Mouse (Mus musculus) adrenal gland, postnatal 36 days (tissue): Measurements from ENCODE around the gene Ppp2r5c. TPM values are rescaled to one million over a fixed set of nuclear protein-coding genes. Genes with fewer than 3 reads are reported as not detected.

ENCODE experiments used
- DNase-seq, 2 experiments: peaks; one replicate each; pipeline ENCODE4 v3.0.0; 2021; ENCODE audit warnings: mixed read lengths in 1 of 2
- total RNA-seq, 2 experiments: library from RNA; stranded (reverse); gene quantifications; 2 replicates each; pipeline ENCODE4 v1.2.3; 2021

The Ppp2r5c gene
- total RNA-seq, 2 experiments from 2014 or later, result 104 to 114 TPM

GRCm38 (mm10) chr12:110511201-110511600, 64.3 kb downstream of the Ppp2r5c start:
- DNase-seq, result no peak

GRCm38 (mm10) chr12:110511856-110512433, 65.0 kb downstream of the Ppp2r5c start:
- DNase-seq, result no peak

- DNase-seq, result no peak
Observed at GRCm38 (mm10) chr12:110512884-110513283, 66.0 kb downstream of the Ppp2r5c start.

- peak in 1 of 2 experiments; percentile 30 for DNase-seq
Observed at GRCm38 (mm10) chr12:110515676-110516075, 68.8 kb downstream of the Ppp2r5c start.

- DNase-seq, result no peak
Observed at GRCm38 (mm10) chr12:110520236-110520987, 73.5 kb downstream of the Ppp2r5c start.

- DNase-seq, result no peak
Observed at GRCm38 (mm10) chr12:110523526-110523925, 76.6 kb downstream of the Ppp2r5c start.

- no peak for DNase-seq
Observed at GRCm38 (mm10) chr12:110532711-110533110, 85.8 kb downstream of the Ppp2r5c start.

GRCm38 (mm10) chr12:110533151-110533550, 86.2 kb downstream of the Ppp2r5c start:
- no peak for DNase-seq

GRCm38 (mm10) chr12:110533832-110534231, 86.9 kb downstream of the Ppp2r5c start:
- DNase-seq, result no peak

GRCm38 (mm10) chr12:110535361-110535760, 88.4 kb downstream of the Ppp2r5c start:
- DNase-seq, result peak; percentile 43 to 51

- peak; percentile 71 to 79 for DNase-seq
Observed at GRCm38 (mm10) chr12:110537751-110538150, 90.8 kb downstream of the Ppp2r5c start.

- no peak for DNase-seq
Observed at GRCm38 (mm10) chr12:110539346-110539745, 92.4 kb downstream of the Ppp2r5c start.

- DNase-seq, result peak in 1 of 2 experiments; percentile 41
Observed at GRCm38 (mm10) chr12:110539798-110540197, 92.9 kb downstream of the Ppp2r5c start.

GRCm38 (mm10) chr12:110540273-110540672, 93.4 kb downstream of the Ppp2r5c start:
- DNase-seq, result no peak

GRCm38 (mm10) chr12:110541001-110541400, 94.1 kb downstream of the Ppp2r5c start:
- DNase-seq, result peak; percentile 55 to 61

GRCm38 (mm10) chr12:110541528-110541927, 94.6 kb downstream of the Ppp2r5c start:
- no peak for DNase-seq

GRCm38 (mm10) chr12:110545040-110545701, 98.3 kb downstream of the Ppp2r5c start:
- no peak for DNase-seq

GRCm38 (mm10) chr12:110547573-110547972, 100.7 kb downstream of the Ppp2r5c start:
- no peak for DNase-seq

GRCm38 (mm10) chr12:110549437-110550112, 102.7 kb downstream of the Ppp2r5c start:
- DNase-seq, result no peak

- DNase-seq, result no peak
Observed at GRCm38 (mm10) chr12:110550364-110550763, 103.4 kb downstream of the Ppp2r5c start.

- no peak for DNase-seq
Observed at GRCm38 (mm10) chr12:110552113-110552512, 105.2 kb downstream of the Ppp2r5c start.

- DNase-seq, result no peak
Observed at GRCm38 (mm10) chr12:110553362-110553761, 106.4 kb downstream of the Ppp2r5c start.
